Mouse (Mus musculus): Measurements from ENCODE around the gene Hap1.
A peak's percentile ranks its signal among the peaks of the same experiment; 100 is the strongest.
"Not testable (repeated sequence)": the region's sequence is repeated elsewhere in the genome, so short reads cannot be mapped to it uniquely, and the experiment has no call there.

Hap1 gene

DNA sequence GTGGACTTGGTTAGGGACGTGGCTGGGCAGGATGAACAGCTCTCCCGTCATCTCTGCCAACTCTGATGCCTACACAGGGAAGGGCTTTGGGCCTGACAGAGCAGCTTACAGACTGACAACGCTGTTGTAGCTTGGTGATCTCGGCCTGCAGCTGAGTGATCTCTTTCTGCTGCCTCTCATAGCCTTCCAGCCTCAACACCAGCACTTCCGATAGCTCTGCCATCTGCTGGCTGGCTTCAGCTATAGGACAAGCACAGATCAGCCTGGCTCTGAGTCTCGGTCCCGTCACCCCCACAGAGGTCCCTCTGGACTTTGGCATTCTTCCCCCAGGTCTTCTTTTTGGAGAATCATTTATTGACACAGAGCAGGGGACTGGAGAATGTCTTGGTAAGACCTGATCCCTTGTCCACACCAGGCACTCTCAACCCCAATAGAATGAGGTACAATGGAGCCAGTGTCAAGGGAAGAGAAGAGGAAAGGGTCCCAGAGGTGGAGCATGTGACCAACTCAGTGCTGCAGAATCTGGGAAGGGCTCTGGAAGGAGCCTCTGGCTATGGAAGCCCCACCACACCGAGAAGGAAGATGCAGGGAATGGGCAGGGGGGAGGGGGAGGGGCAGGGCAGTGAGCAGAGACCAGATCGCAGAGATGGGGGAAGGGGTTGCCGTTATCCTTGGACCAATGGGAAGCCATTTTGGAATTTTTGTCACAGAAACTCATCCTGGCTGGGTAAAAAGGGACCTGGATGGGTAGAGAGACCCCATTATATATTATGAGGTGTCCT lies 3.7 kb downstream of the Hap1 start:
- no peak for DNase-seq

DNA sequence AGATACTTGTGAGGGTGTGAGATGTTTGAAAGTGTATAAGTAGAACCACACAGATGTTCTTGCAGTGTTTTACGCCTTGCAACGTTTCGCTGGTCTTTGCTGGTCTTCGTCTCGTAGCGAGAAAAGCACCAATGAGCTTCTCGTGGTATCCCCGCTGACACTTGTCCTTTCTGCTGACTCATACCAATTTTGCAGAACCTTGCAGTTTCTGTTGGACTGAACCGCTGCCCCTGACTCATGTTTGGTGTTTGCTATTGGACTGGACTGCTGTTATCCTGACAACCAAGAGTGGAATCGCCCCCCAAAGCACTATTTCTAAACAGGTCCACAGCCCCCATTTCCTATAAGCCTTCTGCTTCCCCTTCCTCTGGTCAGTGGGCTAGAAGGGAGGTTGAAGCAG lies 11.7 kb downstream of the Hap1 start:
- no peak for DNase-seq

DNA sequence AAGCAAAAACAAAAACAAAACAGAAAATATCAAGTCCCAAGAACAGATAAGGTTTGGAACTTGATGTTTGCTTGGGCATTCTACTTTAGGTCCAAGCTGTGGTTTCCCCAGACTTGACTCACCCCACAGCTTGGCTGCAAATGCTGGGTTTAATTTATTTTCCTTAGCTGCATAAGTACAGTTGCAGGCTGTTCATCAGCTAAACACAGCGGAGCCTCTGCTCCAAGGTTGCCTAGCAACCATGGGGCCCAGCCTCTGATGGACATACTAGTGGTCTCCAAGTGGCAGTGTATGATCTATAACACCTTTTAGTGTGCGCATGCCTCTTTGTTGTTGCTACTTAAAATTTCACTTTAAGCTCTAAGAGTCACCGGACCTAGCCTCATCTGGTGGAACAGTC lies 20.2 kb downstream of the Hap1 start:
- DNase-seq: no peak

DNA sequence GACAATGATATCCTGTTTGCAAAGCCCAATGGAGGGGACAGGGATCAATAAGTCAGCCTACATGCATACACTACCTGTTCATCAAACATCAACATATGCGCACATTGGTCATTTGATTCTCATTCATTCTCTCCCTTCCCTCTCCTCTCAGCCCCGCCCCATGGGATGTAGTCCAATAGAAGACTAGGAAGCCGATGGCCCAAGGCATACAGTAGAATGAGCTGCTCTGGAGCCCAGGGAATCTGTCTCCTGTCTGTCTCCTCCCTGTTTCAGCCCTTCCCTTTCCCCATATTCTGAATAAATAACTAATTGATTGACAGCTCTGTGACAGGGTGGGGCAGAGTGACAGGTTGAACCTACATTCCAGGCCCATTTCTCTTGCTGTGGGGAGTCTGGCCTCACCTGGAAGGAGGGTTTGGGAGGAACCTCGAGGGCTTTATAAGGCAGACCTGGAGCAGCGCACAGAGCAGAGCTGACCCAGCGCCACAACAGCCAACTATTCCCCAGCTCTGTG lies 21.9 kb downstream of the Hap1 start, which contains the start of gene Gast:
Gene Gast, plus strand, starts transcription at position 464 of the 514 bp plus-strand sequence.
- DNase-seq: no peak

GRCm38 (mm10) chr11:100332766-100333515 lies 23.0 kb downstream of the Hap1 start:
- DNase-seq: no peak

GRCm38 (mm10) chr11:100330816-100331375 lies 25.0 kb downstream of the Hap1 start:
- DNase-seq: not testable (repeated sequence)

- no peak for DNase-seq
Measured at GRCm38 (mm10) chr11:100330235-100330634, 25.7 kb downstream of the Hap1 start.

DNA sequence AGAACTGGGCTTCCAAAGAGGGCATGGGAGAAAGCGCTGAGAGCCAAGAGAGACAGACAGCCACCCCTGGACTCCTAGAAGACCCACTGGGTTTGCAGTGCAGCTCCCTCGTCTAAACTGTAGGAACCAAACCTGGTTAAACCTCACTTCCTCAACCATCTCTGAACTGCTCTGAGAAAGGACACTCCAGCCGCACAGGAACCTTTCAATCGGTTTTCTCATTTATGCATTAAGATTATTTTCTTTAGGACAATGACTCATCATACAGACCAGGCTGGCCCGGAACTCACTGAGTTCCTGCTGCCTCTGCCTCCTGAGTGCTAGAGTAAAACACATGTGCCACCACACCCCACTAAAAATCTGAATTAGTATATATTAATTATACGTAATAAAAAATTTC lies 28.2 kb downstream of the Hap1 start:
- DNase-seq: no peak

DNA sequence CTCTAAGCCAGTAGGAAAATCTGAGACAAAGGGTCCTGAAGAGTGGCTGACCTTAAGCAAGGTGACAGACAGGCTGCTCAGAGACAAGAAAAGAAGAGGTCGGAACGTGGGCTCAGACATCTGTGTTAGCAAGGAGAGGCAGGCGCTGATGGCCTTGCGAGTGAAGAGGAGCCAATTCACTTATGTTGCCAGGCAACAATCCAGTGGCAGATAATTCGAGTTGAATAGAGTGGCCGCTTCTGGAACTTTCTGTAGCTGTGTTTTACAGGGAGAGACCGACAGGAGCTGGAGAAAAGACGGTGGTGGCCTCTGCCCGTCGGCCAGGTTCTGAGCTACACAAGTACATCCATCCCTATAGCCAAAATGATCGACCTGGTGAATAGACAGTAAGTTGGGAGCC lies 28.6 kb downstream of the Hap1 start:
- DNase-seq: no peak

DNA sequence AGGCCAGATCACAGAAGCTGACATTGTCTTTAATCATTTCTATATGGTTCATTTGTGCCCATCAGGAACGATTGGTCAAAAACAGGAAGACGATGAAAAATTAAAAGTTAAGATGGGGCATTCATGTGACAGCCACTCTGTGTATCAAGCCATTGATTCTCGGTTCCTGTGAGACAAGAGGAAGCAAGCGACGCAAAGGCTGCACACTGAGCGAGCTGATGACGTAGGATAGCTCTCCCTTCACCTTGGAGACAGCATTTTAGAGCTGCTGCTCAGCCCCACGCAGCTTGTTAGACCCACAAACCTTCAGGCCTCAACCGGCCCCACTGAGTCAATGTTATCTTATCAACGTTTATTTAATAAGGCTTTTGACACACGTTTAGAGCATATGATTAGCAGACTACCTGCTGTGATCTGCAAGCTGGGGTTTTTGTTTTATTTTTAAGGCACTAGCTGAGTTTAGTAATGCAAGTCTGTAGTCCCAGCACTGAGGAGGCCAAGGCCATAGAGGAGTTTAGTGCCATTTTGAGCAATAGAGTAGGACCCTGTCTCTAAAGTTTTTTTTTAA lies 30.8 kb downstream of the Hap1 start:
- DNase-seq: no peak

- DNase-seq: peak in 1 of 2 experiments; percentile 18
Measured at GRCm38 (mm10) chr11:100323578-100323977, 32.4 kb downstream of the Hap1 start.

DNA sequence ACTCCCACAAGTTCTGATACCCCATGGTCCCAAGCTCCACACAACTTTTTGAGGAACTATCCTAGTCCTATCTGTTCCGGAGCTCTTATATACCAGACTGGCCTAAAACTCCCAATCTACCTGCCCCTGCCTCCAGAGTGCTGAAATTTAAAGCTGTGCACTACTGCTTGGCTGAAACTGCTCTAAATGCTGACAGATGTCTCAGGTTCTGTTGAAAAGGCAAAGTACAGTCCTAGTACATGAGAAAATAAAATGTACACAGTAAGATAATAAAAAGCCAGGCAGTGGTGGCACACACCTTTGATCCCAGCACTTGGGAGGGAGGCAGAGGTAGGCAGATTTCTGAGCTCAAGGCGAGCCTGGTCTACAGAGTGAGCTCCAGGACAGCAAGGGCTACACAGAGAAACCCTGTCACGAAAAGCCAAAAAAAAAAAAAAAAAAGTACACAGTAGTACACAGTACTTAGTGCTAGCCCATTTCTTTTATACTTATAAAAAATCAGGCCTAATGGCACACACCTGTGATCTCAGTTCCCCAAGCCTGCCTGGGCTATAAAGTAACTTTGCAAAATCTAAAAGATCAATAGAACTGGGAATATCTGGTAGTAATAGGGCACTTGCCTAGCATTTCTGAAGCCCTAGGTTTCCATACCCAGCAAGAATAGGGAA lies 33.2 kb downstream of the Hap1 start:
- DNase-seq: no peak

GRCm38 (mm10) chr11:100321479-100322305 lies 34.2 kb downstream of the Hap1 start:
- not testable (repeated sequence) for DNase-seq

DNA sequence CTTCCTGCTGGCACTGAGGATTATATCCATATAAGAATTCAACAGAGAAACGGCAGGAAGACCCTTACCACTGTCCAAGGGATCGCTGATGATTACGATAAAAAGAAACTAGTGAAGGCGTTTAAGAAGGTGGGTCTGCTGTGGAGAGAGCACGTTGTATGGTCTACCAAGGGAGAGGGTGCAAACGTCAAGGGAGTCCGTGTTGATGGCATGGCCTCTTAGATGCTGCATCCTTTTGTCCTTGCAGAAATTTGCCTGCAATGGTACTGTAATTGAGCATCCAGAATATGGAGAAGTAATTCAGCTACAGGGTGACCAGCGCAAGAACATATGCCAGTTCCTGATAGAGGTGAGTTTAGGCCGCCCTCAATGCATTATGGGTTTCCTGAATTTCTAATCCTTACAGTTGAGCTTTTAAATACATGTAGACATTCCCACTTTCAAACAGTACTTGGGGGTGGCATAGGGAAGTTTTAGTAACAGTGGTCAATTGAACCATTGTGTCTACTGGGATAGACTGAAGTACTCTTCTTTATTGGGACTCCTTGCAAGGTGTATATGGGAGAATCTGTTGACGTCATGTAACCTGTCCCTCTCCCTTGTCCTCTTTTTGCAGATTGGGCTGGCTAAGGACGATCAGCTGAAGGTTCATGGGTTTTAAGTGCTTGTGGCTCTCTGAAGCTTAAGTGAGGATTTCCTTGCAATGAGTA lies 35.1 kb downstream of the Hap1 start:
- not testable (repeated sequence) for DNase-seq

GRCm38 (mm10) chr11:100320172-100320630 lies 35.7 kb downstream of the Hap1 start:
- peak; percentile 94 to 95 for DNase-seq

GRCm38 (mm10) chr11:100319492-100320171 lies 36.3 kb downstream of the Hap1 start, which contains the start of gene Eif1:
TSS of gene Eif1 (plus strand) at chr11:100319885.
- DNase-seq: peak; percentile 100

- DNase-seq: peak in 1 of 2 experiments; percentile 32
Measured at GRCm38 (mm10) chr11:100318529-100319451, 37.1 kb downstream of the Hap1 start.

GRCm38 (mm10) chr11:100317826-100318380 lies 38.0 kb downstream of the Hap1 start:
- DNase-seq: no peak

- no peak for DNase-seq
Measured at GRCm38 (mm10) chr11:100315439-100315838, 40.5 kb downstream of the Hap1 start.
